Mouse (Mus musculus) intestine, embryonic 14.5 days (tissue): ENCODE measurements around the gene Gm45208. TPM values are rescaled to one million over a fixed set of nuclear protein-coding genes. Genes with fewer than 3 reads are reported as not detected.
A peak's percentile ranks its signal among the peaks of the same experiment; 100 is the strongest.
"Not testable (repeated sequence)": the region's sequence is repeated elsewhere in the genome, so short reads cannot be mapped to it uniquely, and the experiment has no call there.

Experiments
- ATAC-seq: fragments of 200-750 bp; cut with Nextera tagmentation; replicated peaks from 2 replicates; pipeline ENCODE4 v1.8.0; 2017; ENCODE audit warnings: low read depth, moderate number of reproducible peaks, moderate TSS enrichment, moderate library complexity; ENCODE audit not compliant: low FRiP score, low TSS enrichment
- DNase-seq: peaks from one replicate; pipeline ENCODE4 v3.0.0-alpha.2; 2018; ENCODE audit warnings: low spot score
- H3K27ac ChIP-seq: fragments of 300-500 bp; sonication (generic); 2 replicates; pipeline ENCODE4 v1.5.1; 2014; ENCODE audit warnings: low read depth, mild to moderate bottlenecking, control low read depth
- H3K27me3 ChIP-seq: fragments of 300-500 bp; sonication (generic); replicated peaks from 2 replicates; pipeline ENCODE4 v1.6.1; 2014; ENCODE audit warnings: low read length, control low read depth; ENCODE audit not compliant: control insufficient read depth, insufficient read depth
- H3K36me3 ChIP-seq: fragments of 300-500 bp; sonication (generic); 2 replicates; pipeline ENCODE4 v1.6.1; 2014; ENCODE audit warnings: low read length, control low read depth; ENCODE audit not compliant: control insufficient read depth, insufficient read depth
- H3K4me1 ChIP-seq: fragments of 300-500 bp; sonication (generic); replicated peaks from 2 replicates; pipeline ENCODE4 v1.6.1; 2014; ENCODE audit warnings: low read length, control low read depth, mixed read lengths; ENCODE audit not compliant: control insufficient read depth, insufficient read depth
- H3K4me2 ChIP-seq: fragments of 300-500 bp; sonication (generic); 2 replicates; pipeline ENCODE4 v1.6.1; 2014; ENCODE audit warnings: low read length
- H3K4me3 ChIP-seq: fragments of 300-500 bp; sonication (generic); 2 replicates; pipeline ENCODE4 v1.5.1; 2014; ENCODE audit warnings: low read depth, low read length, control low read depth, mixed read lengths
- H3K9ac ChIP-seq: fragments of 300-500 bp; sonication (generic); 2 replicates; pipeline ENCODE4 v1.6.1; 2014; ENCODE audit warnings: mild to moderate bottlenecking, low read length
- H3K9me3 ChIP-seq: fragments of 300-500 bp; sonication (generic); 2 replicates; pipeline ENCODE4 v1.6.1; 2016; ENCODE audit warnings: low read length, control low read depth; ENCODE audit not compliant: control insufficient read depth
- WGBS: fragments of 180-500 bp; shearing (Covaris S2); extraction: QIAGEN DNeasy Blood & Tissue Kit; methylation state at CpG from one replicate; pipeline ENCODE4 v1.1.7; 2014; 5-methylcytosine and 5-hydroxymethylcytosine counted together
- polyA plus RNA-seq: library from polyadenylated mRNA; unstranded; fragments of >200 nt; fragmentation: Nextera tagmentation; extraction: Ambion mirVana; gene quantifications from 2 replicates; pipeline ENCODE4 v1.2.1, GENCODE M21; 2014

Gm45208 gene
- polyA plus RNA-seq, 1 experiment from 2014 or later: not detected

DNA sequence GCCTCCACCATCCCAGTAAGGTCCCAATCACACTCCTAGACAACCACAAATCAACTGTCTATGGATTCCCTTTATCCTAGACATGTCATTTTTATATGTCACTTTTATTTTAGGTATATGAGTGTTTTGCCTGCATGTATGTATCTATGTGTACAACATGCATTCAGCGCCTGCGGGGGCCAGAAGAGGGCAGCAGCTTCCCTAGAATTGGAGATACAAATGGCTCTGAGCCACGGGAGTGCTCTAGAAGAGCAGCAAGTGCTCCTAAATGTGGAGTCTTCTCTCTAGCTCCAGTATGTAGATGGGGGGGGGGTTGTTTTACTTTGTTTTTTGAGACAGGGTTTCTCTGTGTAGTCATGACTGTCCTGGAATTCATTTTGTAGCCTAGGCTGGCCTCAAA, 31.6 kb downstream of the Gm45208 start:
- H3K4me2 ChIP-seq, DNase-seq, H3K4me3 ChIP-seq, H3K9ac ChIP-seq, ATAC-seq, H3K4me1 ChIP-seq, H3K36me3 ChIP-seq, H3K27me3 ChIP-seq, H3K27ac ChIP-seq, H3K9me3 ChIP-seq: not testable (repeated sequence)
- WGBS: 15% methylated on average over 3 of the region's 3 CpGs

- Histone ChIP-seq H3K4me3 (peak within 1 kb of the TSS; percentile 62), H3K36me3 (peaks cover 7% of the 10 kb centered on the region), H3K9ac (peak within 1 kb of the TSS; percentile 55), H3K4me2 (peak within 1 kb of the TSS; percentile 55), H3K4me1 (no peaks in the 10 kb centered on the region), H3K9me3 (no peaks in the 10 kb centered on the region), H3K27me3 (no peaks in the 10 kb centered on the region), H3K27ac (peak within 1 kb of the TSS; percentile 69)
- DNase-seq (peak; percentile 74), ATAC-seq (peak; percentile 96)
- WGBS: 20% methylated on average over 30 of the region's 38 CpGs
Observed at GRCm38 (mm10) chrX:7762137-7762920, 40.3 kb downstream of the Gm45208 start, which contains the start of gene Tfe3. TSS of gene Tfe3 (plus strand) at chrX:7762560.

GRCm38 (mm10) chrX:7762921-7763197, 40.8 kb downstream of the Gm45208 start:
- DNase-seq (no peak), ATAC-seq (peak; percentile 21)
- H3K9me3 ChIP-seq: no peaks in the 10 kb centered on the region
- H3K9ac ChIP-seq: peak overlapping the region; percentile 55
- peak overlapping the region; percentile 69 for H3K27ac ChIP-seq
- no peaks in the 10 kb centered on the region for H3K4me1 ChIP-seq
- no peaks in the 10 kb centered on the region for H3K27me3 ChIP-seq
- H3K36me3 ChIP-seq: peaks cover 12% of the 10 kb centered on the region
- H3K4me2 ChIP-seq: peak overlapping the region; percentile 55
- 10% methylated on average over 19 of the region's 21 CpGs for WGBS
- H3K4me3 ChIP-seq: peak overlapping the region; percentile 62

- no peaks in the 10 kb centered on the region for H3K4me1 ChIP-seq
- peak overlapping the region; percentile 55 for H3K4me2 ChIP-seq
- no peaks in the 10 kb centered on the region for H3K27me3 ChIP-seq
- peak overlapping the region; percentile 55 for H3K9ac ChIP-seq
- H3K27ac ChIP-seq: peak overlapping the region; percentile 69
- DNase-seq (peak; percentile 64), ATAC-seq (no peak)
- H3K4me3 ChIP-seq: peak overlapping the region; percentile 62
- peaks cover 14% of the 10 kb centered on the region for H3K36me3 ChIP-seq
- WGBS: 13% methylated on average over 22 of the region's 22 CpGs
- no peaks in the 10 kb centered on the region for H3K9me3 ChIP-seq
Observed at GRCm38 (mm10) chrX:7763631-7764393, 41.8 kb downstream of the Gm45208 start.

GRCm38 (mm10) chrX:7764657-7765280, 42.7 kb downstream of the Gm45208 start:
- WGBS: 22% methylated on average over 9 of the region's 9 CpGs
- no peaks in the 10 kb centered on the region for H3K27me3 ChIP-seq
- H3K27ac ChIP-seq: 0 out of 2 replicates have a peak overlapping the region, but pooled peaks have one; percentile 33
- H3K36me3 ChIP-seq: peaks cover 19% of the 10 kb centered on the region
- ATAC-seq (no peak), DNase-seq (no peak)
- no peaks in the 10 kb centered on the region for H3K4me1 ChIP-seq
- peak overlapping the region; percentile 55 for H3K4me2 ChIP-seq
- H3K9me3 ChIP-seq: no peaks in the 10 kb centered on the region
- H3K4me3 ChIP-seq: peak overlapping the region; percentile 62; the same call in 1 of the 2 replicates
- H3K9ac ChIP-seq: no peak overlapping the region

- 32% methylated on average over 13 of the region's 13 CpGs for WGBS
- H3K4me3 ChIP-seq: 0 out of 2 replicates have a peak overlapping the region, but pooled peaks have one; percentile 62
- H3K4me1 ChIP-seq: no peaks in the 10 kb centered on the region
- DNase-seq: no peak
- peak overlapping the region; percentile 33; the same call in 1 of the 2 replicates for H3K27ac ChIP-seq
- no peak for ATAC-seq
- peaks cover 24% of the 10 kb centered on the region for H3K36me3 ChIP-seq
- H3K9ac ChIP-seq: no peak overlapping the region
- no peaks in the 10 kb centered on the region for H3K9me3 ChIP-seq
- peak overlapping the region; percentile 55 for H3K4me2 ChIP-seq
- no peaks in the 10 kb centered on the region for H3K27me3 ChIP-seq
Observed at GRCm38 (mm10) chrX:7765281-7765670, 43.2 kb downstream of the Gm45208 start.

DNA sequence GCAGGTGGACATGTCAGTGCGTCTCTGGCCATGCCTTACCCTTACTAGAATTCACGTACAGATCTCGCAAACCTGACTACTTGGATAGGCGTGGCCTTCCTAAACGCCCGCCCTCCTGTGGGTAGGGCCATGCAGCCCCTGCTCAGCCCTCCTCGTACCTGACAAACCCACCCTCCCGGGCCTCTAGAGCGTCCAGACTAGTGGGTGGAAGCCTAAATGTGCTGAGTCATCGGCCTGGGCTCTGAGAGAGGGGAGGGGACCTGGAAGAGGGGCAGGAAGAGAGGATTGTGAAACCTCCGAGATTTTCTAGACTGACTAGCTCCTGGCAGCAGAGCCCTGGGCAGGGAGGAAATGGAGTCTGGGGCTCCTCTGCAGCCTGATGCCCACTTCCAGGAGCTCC, 43.7 kb downstream of the Gm45208 start:
- Histone ChIP-seq H3K27me3 (no peaks in the 10 kb centered on the region), H3K4me3 (no peak overlapping the region), H3K27ac (peak overlapping the region; percentile 33; the same call in 1 of the 2 replicates), H3K9ac (no peak overlapping the region), H3K36me3 (peaks cover 29% of the 10 kb centered on the region), H3K4me2 (peak overlapping the region; percentile 55), H3K4me1 (no peaks in the 10 kb centered on the region), H3K9me3 (no peaks in the 10 kb centered on the region)
- 17% methylated on average over 11 of the region's 11 CpGs for WGBS
- DNase-seq (no peak), ATAC-seq (peak; percentile 76)

GRCm38 (mm10) chrX:7769302-7770017, 47.4 kb downstream of the Gm45208 start:
- Histone ChIP-seq H3K9ac (no peak overlapping the region), H3K36me3 (peaks cover 48% of the 10 kb centered on the region), H3K4me2 (no peak overlapping the region), H3K4me1 (no peaks in the 10 kb centered on the region), H3K4me3 (no peak overlapping the region), H3K9me3 (no peaks in the 10 kb centered on the region), H3K27ac (no peak overlapping the region), H3K27me3 (no peaks in the 10 kb centered on the region)
- ATAC-seq (no peak), DNase-seq (no peak)
- 86% methylated on average over 7 of the region's 7 CpGs for WGBS
